Mouse (Mus musculus): ENCODE data around the gene Cnot6. TPM values are rescaled to one million over a fixed set of nuclear protein-coding genes. Genes with fewer than 3 reads are reported as not detected.

Cnot6 gene
- polyA plus RNA-seq, 1 experiment, result 9.9 TPM

DNA sequence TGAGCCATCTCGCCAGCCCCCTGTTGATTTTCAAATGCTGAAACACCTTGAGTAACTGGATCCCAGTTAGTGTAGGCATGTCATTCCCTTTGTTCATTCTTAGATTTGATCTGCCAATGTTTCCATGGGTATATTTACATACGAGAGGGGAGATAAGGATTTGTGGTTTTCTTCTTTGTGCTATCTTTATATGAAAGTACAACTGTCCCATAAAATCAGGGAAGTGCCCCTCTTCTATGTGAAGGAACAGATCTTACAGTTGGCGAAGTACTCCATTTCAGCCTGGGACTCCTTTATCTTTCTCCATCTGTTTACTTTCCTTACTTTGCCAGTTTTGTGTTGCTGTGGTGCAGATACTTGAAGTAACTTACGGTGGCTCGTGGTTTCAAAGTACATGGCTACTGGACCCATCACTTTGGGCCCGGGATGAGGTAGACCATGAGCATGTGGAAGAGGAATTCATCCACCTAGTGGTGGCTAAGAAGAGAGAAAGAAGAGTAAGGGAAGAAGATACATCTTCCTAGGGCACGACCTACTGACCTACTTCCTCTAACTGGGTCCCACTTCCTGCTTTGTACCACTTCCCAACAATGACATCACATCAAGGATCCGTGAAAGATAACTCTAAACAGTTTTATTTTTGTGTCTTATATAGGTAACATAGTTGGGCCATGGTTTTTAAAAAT is 7.1 kb upstream of the Cnot6 start:
- DNase-seq (ENCODE audit: low read depth, low spot score), result no peak
- 67% methylated on average over 8 of the region's 8 CpGs for WGBS

DNA sequence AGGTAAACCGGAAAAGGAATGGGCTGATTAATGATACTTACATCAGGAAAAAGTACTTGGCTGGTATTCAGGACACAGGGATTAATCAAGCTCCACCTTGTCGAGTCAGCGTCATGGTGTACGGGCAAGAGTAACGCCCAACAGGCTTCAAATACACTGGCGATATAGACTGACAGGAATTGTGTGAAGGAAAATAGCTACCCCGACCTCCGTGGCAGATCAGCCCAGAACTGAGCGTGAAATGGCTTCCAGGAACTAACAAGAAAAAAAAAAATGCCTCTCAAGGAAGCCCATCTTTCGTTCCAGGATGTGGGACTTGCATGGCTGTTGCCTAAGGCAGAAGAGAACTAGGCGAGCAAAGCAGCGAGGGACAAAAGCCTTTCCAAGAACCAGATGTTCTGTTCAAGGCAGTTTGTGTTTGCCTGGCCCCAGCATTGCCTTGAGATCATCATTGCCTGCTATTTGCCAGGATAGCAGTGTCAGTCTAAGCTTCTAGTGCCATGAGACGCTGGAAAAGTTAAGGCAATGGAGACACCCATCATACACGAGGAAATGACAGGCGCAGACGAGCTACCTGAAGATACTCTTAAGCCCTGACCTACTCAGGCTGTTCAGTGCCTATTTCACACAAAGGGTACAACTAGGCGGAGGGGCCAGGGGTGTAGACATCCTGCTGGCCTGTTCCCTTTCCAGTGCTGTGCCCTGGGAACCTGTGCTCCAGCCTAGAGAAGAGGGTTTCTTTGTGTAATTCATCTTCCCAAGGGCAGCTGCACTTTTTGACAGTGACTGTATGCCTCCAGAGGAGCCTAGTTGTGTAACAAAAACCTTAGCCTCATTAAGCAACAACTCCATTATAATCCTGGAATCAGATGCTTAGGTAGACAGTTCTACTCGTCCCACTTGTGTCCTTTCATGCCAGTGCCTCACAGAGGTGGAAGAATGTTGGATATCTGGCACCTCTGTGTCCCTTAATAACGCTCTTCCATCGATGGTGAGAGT is 1.1 kb upstream of the Cnot6 start:
- DNase-seq (ENCODE audit: low read depth, low spot score), result no peak
- WGBS, result 26% methylated on average over 20 of the region's 20 CpGs

DNA sequence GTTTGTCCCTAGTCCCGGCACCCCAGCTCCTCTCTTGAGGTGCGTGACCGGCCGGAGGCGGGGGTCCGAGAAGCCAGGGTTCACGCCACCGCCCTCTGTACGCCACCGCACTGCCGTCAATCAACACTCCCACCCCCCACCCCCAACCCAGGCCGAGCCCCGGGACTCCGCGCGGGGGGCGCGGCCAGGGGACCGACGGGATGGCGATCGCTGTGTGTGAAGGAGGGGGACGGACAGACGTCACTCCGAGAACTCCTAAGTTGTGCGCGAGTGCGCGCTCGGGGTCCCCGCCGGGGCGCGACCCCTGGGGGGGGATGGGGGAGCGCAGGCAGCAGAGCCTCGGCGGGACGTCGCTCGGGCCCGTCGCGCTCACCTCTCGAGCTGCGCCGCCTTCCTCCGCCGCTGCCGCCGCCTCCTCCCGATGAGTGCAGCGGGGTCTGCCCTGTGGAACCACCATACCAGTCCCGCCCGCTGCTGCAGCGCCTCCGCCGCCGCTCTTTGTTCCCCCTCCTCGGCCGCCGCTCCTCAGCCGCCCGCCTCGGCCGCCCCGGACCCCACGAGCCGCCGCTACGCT is 455 bp downstream of the Cnot6 start:
- no peak for DNase-seq (ENCODE audit: low read depth, low spot score)
- 2% methylated on average over 57 of the region's 70 CpGs for WGBS

DNA sequence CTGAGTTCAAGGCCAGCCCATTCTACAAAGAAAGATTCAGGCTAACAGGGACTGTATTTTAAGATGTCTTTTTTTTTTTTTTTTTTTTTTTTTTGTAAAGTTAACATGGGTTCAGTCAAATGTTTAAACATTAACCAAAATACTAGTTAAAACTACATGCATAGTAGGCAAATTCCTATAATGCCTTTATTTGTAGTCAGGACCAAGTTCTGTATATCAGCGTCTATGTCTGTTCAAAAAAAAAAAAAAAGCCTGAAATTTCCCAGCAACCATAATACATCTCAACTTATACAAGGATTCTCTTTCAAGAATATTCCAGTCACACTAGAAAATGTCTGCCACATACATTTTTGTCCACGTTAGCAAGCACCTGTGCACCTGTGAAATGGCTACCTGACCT is 1.9 kb downstream of the Cnot6 start:
- WGBS, result 21% methylated on average over 2 of the region's 2 CpGs
- no peak for DNase-seq (ENCODE audit: low read depth, low spot score)

DNA sequence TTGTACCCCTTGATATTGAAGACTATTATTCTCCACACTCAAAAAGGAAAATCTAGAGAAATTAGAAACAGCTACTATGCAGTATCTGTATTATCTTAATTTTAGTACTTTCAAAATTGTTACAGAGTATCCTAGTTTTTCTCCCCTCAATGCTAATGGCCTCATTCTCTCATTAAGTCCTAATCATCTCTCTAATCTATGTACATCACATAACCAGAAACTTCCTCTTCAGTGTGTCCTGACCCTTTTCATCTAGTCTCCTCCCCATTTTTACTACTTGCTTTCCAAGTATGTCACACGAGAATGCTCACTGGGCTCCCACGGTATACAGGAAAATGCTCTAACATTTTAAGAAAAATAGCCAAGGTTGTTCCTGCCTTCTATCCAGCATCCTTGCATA is 4.7 kb downstream of the Cnot6 start:
- WGBS, result 53% methylated on average over 2 of the region's 2 CpGs
- DNase-seq (ENCODE audit: low read depth, low spot score), result no peak

- no peak for DNase-seq (ENCODE audit: low read depth, low spot score)
Observed at GRCm38 (mm10) chr11:49704804-49705203, 7.7 kb downstream of the Cnot6 start.

DNA sequence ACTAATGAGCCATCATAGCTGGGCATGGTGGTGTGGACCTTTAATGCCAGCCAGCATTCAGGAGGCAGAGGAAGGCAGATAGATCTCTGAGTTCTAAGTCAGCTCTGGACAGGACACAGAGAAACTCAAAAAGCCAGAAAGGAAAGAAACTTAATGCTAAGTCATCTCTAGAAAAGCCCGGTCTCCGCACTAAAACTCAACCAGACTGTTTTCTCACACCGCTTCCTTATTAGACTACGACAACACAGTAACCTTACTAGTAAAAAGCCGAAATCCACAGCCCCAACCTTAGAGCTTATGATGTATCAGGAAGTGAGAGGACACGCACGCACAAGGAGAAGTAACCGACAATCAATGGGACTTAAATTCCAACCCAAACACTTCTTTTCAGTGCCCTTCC is 10.5 kb downstream of the Cnot6 start:
- no peak for DNase-seq (ENCODE audit: low read depth, low spot score)
- 93% methylated on average over 8 of the region's 8 CpGs for WGBS

More at GRCm38 (mm10) chr11:49704804-49705203, 7.7 kb downstream of the Cnot6 start:
- 79% methylated on average over 8 of the region's 8 CpGs for WGBS

GRCm38 (mm10) chr11:49699079-49699478 is 13.4 kb downstream of the Cnot6 start:
- DNase-seq (ENCODE audit: low read depth, low spot score), result no peak
- WGBS, result 91% methylated on average over 1 of the region's 1 CpGs

DNA sequence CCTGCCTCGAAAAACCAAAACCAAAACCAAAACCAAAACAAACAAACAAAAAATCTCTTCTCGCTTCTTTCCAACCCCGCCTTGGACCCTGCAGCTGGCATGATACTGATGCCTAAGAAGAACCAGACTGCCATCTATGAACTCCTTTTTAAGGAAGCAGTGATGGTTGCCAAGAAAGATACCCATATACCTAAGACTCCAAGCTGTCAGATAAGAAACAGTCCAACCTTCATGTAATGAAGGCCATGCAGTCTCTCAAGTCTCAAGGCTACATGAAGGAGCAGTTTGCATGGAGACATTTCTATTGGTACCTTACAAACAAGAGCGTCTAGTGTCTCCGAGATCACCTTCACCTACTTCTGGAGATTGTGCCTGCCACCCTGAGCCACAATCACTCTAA is 14.7 kb downstream of the Cnot6 start:
- 70% methylated on average over 5 of the region's 5 CpGs for WGBS
- no peak for DNase-seq (ENCODE audit: low read depth, low spot score)

DNA sequence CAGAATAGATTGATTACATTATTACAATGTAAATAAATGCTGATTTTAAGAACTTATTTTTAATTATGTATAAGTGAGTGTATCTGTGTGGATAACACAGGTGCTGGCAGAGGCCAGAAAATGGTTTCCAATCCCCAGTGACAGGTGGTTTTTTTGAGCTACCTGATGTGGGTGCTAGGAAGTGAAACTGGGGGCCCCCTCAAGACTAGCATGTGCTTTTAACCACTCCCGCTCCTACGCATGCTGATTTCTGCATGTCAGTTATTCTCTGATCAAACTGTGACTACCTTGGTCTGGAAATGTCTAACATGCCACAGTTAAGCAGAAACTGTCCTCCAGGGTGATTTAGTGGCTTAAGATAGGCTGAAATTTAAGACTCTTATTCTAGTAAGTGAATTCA is 16.1 kb downstream of the Cnot6 start:
- no peak for DNase-seq (ENCODE audit: low read depth, low spot score)
- 93% methylated on average over 2 of the region's 2 CpGs for WGBS

DNA sequence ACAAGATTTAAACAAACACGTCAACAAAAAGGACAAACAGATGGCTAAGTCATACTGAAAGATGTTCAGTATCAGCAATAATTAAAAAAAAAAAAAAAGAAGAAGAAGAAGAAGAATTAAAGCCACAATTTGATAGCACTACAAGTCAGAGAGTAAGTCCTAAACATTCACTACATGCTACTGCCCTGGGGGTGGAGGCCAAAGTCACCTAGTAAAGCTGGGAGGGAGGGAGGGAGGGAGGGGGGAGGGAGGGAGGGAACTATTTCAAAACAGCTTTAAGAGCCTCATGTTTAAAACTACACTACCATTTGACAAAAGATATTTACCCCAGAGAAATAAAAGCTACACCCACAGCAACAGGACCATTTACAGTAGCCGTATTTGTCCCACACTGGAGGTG is 16.8 kb downstream of the Cnot6 start:
- 52% methylated on average over 2 of the region's 2 CpGs for WGBS
- DNase-seq (ENCODE audit: low read depth, low spot score), result no peak

DNA sequence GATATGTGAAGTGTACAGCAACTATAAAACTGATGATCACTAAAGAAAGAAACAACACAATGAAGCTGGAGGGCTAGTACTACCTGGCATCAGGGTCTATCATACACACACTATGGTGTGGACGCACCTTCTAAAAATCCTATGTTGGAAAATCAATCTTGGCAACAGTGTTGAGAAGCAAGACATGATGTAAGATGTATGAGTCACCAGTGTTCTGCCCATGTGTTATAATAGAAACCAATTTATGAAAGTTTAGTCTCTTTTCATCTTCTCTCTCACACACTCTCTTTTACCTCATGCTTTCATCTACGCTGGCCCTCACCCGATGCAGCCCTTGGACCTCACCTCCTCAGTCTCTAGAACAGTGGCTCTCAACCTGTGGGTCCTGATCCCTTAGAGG is 17.5 kb downstream of the Cnot6 start:
- no peak for DNase-seq (ENCODE audit: low read depth, low spot score)
- WGBS, result 84% methylated on average over 3 of the region's 3 CpGs

- 94% methylated on average over 12 of the region's 12 CpGs for WGBS
- no peak for DNase-seq (ENCODE audit: low read depth, low spot score)
Observed at GRCm38 (mm10) chr11:49684237-49684973, 28.1 kb downstream of the Cnot6 start.

GRCm38 (mm10) chr11:49673433-49673832 is 39.1 kb downstream of the Cnot6 start:
- WGBS, result 68% methylated on average over 3 of the region's 3 CpGs
- no peak for DNase-seq (ENCODE audit: low read depth, low spot score)

DNA sequence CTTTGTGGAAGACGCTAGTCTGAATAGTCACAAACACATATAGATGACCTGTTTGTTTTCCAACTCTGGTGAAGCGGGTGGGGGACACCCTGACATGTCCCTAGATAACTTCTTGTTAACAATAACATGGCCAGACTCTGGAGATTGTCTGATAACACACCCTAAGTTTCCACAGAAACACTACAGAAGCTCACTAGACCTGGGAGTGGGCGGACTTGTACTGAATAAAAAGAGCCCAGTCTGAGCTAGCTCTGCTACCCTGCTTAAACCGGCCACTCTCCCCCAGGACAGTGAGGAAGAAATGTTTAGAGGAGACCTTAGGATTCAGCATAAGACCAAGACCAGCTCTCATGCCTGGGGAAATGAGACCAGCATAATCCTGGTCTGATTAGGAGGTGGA is 47.1 kb downstream of the Cnot6 start:
- WGBS, result 74% methylated on average over 4 of the region's 4 CpGs
- DNase-seq (ENCODE audit: low read depth, low spot score), result no peak

DNA sequence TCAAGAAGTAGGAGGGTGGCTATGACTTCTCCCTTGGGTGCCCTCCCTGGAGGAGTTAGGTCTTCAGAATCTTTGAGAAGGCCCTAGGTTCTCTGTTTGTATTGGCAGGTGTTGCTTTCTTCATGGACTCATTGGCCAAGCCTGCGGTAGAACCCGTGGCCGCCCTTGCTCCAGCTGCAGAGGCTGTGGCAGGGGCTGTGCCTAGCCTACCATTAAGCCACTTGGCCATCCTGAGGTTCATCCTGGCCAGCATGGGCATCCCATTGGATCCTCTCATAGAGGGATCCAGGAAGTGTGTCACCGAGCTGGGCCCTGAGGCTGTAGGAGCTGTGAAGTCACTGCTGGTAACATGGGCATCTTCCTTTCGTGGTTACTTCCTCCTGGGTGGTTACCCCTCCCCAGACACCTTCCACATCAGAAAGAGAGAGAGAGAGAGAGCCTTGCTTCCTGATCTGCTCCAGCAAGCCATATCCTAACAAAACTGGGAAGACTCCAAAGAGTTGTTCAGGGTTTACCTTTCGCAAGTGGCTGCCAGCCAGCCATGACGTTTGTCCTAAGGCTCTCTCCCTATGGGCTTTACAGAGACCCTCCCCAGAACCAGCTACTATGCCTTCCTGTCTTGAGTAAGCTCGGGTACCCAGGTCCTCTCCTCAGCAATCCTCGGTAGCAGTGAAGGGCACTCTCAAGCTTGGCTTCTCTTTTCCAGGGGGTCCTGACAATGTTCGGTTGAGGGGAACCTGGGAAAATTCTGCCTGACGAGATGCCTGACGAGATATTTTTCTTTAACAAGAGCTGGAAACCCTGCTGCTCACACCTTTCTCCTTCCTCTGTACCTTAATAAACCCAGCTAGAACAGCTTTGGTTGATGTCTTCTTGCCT is 48.0 kb downstream of the Cnot6 start:
- no peak for DNase-seq (ENCODE audit: low read depth, low spot score)

GRCm38 (mm10) chr11:49663310-49663709 is 49.2 kb downstream of the Cnot6 start, which contains the start of gene Scgb3a1:
TSS of gene Scgb3a1 (plus strand) at chr11:49663610.
- WGBS, result 46% methylated on average over 5 of the region's 5 CpGs
- no peak for DNase-seq (ENCODE audit: low read depth, low spot score)

More for the DNA sequence above, 48.0 kb downstream of the Cnot6 start:
- WGBS, result 65% methylated on average over 12 of the region's 12 CpGs

GRCm38 (mm10) chr11:49662292-49662780 is 50.2 kb downstream of the Cnot6 start:
- DNase-seq (ENCODE audit: low read depth, low spot score), result no peak
- WGBS, result 43% methylated on average over 15 of the region's 15 CpGs

GRCm38 (mm10) chr11:49659470-49659799 is 53.1 kb downstream of the Cnot6 start:
- 76% methylated on average over 7 of the region's 7 CpGs for WGBS
- no peak for DNase-seq (ENCODE audit: low read depth, low spot score)
